Mouse (Mus musculus): ENCODE results near the gene Cd3d. TPM values are rescaled to one million over a fixed set of nuclear protein-coding genes. Genes with fewer than 3 reads are reported as not detected.

Gene Cd3d
- total and polyA plus RNA-seq, 3 experiments = not detected

DNA sequence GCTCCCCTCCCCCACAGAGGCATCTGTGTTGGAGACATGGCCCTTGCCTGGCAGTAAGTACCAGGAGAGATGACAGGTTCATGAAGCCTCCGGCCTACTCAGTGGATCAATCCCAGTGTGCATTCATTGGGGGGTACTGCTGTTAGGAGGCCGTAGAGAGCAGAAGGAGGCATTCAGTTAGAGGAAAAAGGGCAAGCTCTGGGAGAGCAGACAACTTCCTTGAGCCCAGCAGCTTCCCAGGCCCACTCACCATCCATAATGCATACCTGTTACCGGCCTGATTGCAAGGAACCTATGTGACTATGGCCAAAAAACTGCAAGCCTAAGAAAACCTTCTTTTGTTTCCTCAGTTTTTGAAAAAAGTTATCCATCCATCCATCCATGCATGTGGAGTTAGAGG lies 52.9 kb downstream of the Cd3d start:
- H3K79me2 ChIP-seq (ENCODE audit: control insufficient read depth, insufficient read depth, low read length, poor library complexity) = no peaks in the 10 kb centered on the region
- peaks cover 3 to 33% of the 10 kb centered on the region in 2 experiments for H3K27me3 ChIP-seq (ENCODE audit: control insufficient read depth in 1 of 2, insufficient read depth in 2 of 2, low read length in 2 of 2)
- no peaks in the 10 kb centered on the region for H3K9me3 ChIP-seq (replicated peaks; ENCODE audit: insufficient read depth, low read length)
- no peaks in the 10 kb centered on the region for H3K4me1 ChIP-seq (ENCODE audit: control insufficient read depth in 1 of 2, insufficient read depth in 2 of 2, low read length in 2 of 2)
- no peak for TF ChIP-seq TAL1 (IDR thresholded peaks at IDR 0.05; ENCODE audit: low read length)
- TF ChIP-seq TBP (IDR thresholded peaks at IDR 0.05; ENCODE audit: low read depth, low read length) = no peak
- TF ChIP-seq RCOR1 (IDR thresholded peaks at IDR 0.05; ENCODE audit: low read depth, low read length) = no peak
- H3K9ac ChIP-seq (ENCODE audit: control insufficient read depth, low read depth, low read length, poor library complexity, severe bottlenecking) = no peak overlapping the region
- DNase-seq (ENCODE audit: low read depth, low spot score) = no peak
- no peak overlapping the region for H3K27ac ChIP-seq (ENCODE audit: control insufficient read depth, low read depth, low read length)
- no peaks in the 10 kb centered on the region; a peak in 1 of 4 replicates for H3K36me3 ChIP-seq (ENCODE audit: control insufficient read depth in 1 of 2, insufficient read depth in 2 of 2, low read length in 2 of 2)
- no peak overlapping the region for H3K4me3 ChIP-seq (ENCODE audit: control insufficient read depth in 1 of 2, insufficient read depth in 1 of 2, low read depth in 2 of 2, low read length in 2 of 2)

Other genes with a start within 250 kb of the Cd3d start
- 13.0 and 13.8 TPM in 2 replicates for gene Phldb1, start 246.6 kb upstream of the Cd3d start, total RNA-seq (2012; rRNA removed)
- 10 to 100 TPM in 1 of 2 experiments, not detected in 1; 23.0 TPM for gene Phldb1, start 246.6 kb upstream of the Cd3d start, polyA plus RNA-seq (2012; ENCODE audit: insufficient read depth in 1 of 2, insufficient read length in 2 of 2, low read depth in 1 of 2, low replicate concordance in 2 of 2, missing spikeins in 1 of 2)
- gene Arcn1, start 213.9 kb upstream of the Cd3d start, total RNA-seq (2012; rRNA removed) = 118 and 124 TPM in 2 replicates
- 100 to 1,000 TPM; 145 to 273 TPM for gene Arcn1, start 213.9 kb upstream of the Cd3d start, polyA plus RNA-seq (2012; ENCODE audit: insufficient read depth in 1 of 2, insufficient read length in 2 of 2, low read depth in 1 of 2, low replicate concordance in 2 of 2, missing spikeins in 1 of 2)
- gene Ift46, start 213.9 kb upstream of the Cd3d start, total RNA-seq (2012; rRNA removed) = 30.2 and 31.8 TPM in 2 replicates
- gene Ift46, start 213.9 kb upstream of the Cd3d start, polyA plus RNA-seq (2012; ENCODE audit: insufficient read depth in 1 of 2, insufficient read length in 2 of 2, low read depth in 1 of 2, low replicate concordance in 2 of 2, missing spikeins in 1 of 2) = 10 to 100 TPM in 1 of 2 experiments, not detected in 1; 51.9 TPM
- gene Tmem25, start 182.5 kb upstream of the Cd3d start, total RNA-seq (2012; rRNA removed) = 0.12 TPM in 1 of 2 replicates, not detected in the other
- gene Tmem25, start 182.5 kb upstream of the Cd3d start, polyA plus RNA-seq (2012; ENCODE audit: insufficient read depth in 1 of 2, insufficient read length in 2 of 2, low read depth in 1 of 2, low replicate concordance in 2 of 2, missing spikeins in 1 of 2) = under 1 TPM in 1 of 2 experiments, not detected in 1; 0.67 TPM
- gene Ttc36, start 178.7 kb upstream of the Cd3d start, total RNA-seq (2012; rRNA removed) = 0.20 TPM in 1 of 2 replicates, not detected in the other
- gene Ttc36, start 178.7 kb upstream of the Cd3d start, polyA plus RNA-seq (2012; ENCODE audit: insufficient read depth in 1 of 2, insufficient read length in 2 of 2, low read depth in 1 of 2, low replicate concordance in 2 of 2, missing spikeins in 1 of 2) = under 1 TPM in 1 of 2 experiments, not detected in 1; 0.49 TPM
- 4.7 and 6.2 TPM in 2 replicates for gene Kmt2a, start 100.5 kb upstream of the Cd3d start, total RNA-seq (2012; rRNA removed)
- 10 to 100 TPM; 11.7 to 27.3 TPM for gene Kmt2a, start 100.5 kb upstream of the Cd3d start, polyA plus RNA-seq (2012; ENCODE audit: insufficient read depth in 1 of 2, insufficient read length in 2 of 2, low read depth in 1 of 2, low replicate concordance in 2 of 2, missing spikeins in 1 of 2)
- 719 and 722 TPM in 2 replicates for gene Atp5l, start 61.0 kb upstream of the Cd3d start, total RNA-seq (2012; rRNA removed)
- 100 to 1,000 TPM in 1 of 2 experiments, not detected in 1; 320 TPM for gene Atp5l, start 61.0 kb upstream of the Cd3d start, polyA plus RNA-seq (2012; ENCODE audit: insufficient read depth in 1 of 2, insufficient read length in 2 of 2, low read depth in 1 of 2, low replicate concordance in 2 of 2, missing spikeins in 1 of 2)
- gene Ube4a, start 16.2 kb upstream of the Cd3d start, total RNA-seq (2012; rRNA removed) = 23.3 and 24.2 TPM in 2 replicates
- gene Ube4a, start 16.2 kb upstream of the Cd3d start, polyA plus RNA-seq (2012; ENCODE audit: insufficient read depth in 1 of 2, insufficient read length in 2 of 2, low read depth in 1 of 2, low replicate concordance in 2 of 2, missing spikeins in 1 of 2) = 10 to 100 TPM; 32.8 to 37.9 TPM
- gene Cd3g, start 1.4 kb upstream of the Cd3d start, total RNA-seq (2012; rRNA removed) = 0.35 and 0.42 TPM in 2 replicates
- gene Cd3g, start 1.4 kb upstream of the Cd3d start, polyA plus RNA-seq (2012; ENCODE audit: insufficient read depth in 1 of 2, insufficient read length in 2 of 2, low read depth in 1 of 2, low replicate concordance in 2 of 2, missing spikeins in 1 of 2) = under 1 TPM in 1 of 2 experiments, not detected in 1; 0.47 TPM
- gene Cd3e, start 27.8 kb downstream of the Cd3d start, total RNA-seq (2012; rRNA removed) = not detected in 2 replicates
- gene Cd3e, start 27.8 kb downstream of the Cd3d start, polyA plus RNA-seq (2012; ENCODE audit: insufficient read depth in 1 of 2, insufficient read length in 2 of 2, low read depth in 1 of 2, low replicate concordance in 2 of 2, missing spikeins in 1 of 2) = not detected
- gene Mpzl2, start 58.0 kb downstream of the Cd3d start, total RNA-seq (2012; rRNA removed) = 0.08 and 0.16 TPM in 2 replicates
- under 1 TPM in 1 of 2 experiments, not detected in 1; 0.39 TPM for gene Mpzl2, start 58.0 kb downstream of the Cd3d start, polyA plus RNA-seq (2012; ENCODE audit: insufficient read depth in 1 of 2, insufficient read length in 2 of 2, low read depth in 1 of 2, low replicate concordance in 2 of 2, missing spikeins in 1 of 2)
- not detected in 2 replicates for gene Mpzl3, start 73.4 kb downstream of the Cd3d start, total RNA-seq (2012; rRNA removed)
- not detected for gene Mpzl3, start 73.4 kb downstream of the Cd3d start, polyA plus RNA-seq (2012; ENCODE audit: insufficient read depth in 1 of 2, insufficient read length in 2 of 2, low read depth in 1 of 2, low replicate concordance in 2 of 2, missing spikeins in 1 of 2)
- not detected in 2 replicates for gene Jaml, start 97.4 kb downstream of the Cd3d start, total RNA-seq (2012; rRNA removed)
- not detected for gene Jaml, start 97.4 kb downstream of the Cd3d start, polyA plus RNA-seq (2012; ENCODE audit: insufficient read depth in 1 of 2, insufficient read length in 2 of 2, low read depth in 1 of 2, low replicate concordance in 2 of 2, missing spikeins in 1 of 2)
- gene Scn2b, start 136.0 kb downstream of the Cd3d start, total RNA-seq (2012; rRNA removed) = not detected in 2 replicates
- gene Scn2b, start 136.0 kb downstream of the Cd3d start, polyA plus RNA-seq (2012; ENCODE audit: insufficient read depth in 1 of 2, insufficient read length in 2 of 2, low read depth in 1 of 2, low replicate concordance in 2 of 2, missing spikeins in 1 of 2) = not detected
- gene Scn4b, start 156.6 kb downstream of the Cd3d start, total RNA-seq (2012; rRNA removed) = not detected in 2 replicates
- not detected for gene Scn4b, start 156.6 kb downstream of the Cd3d start, polyA plus RNA-seq (2012; ENCODE audit: insufficient read depth in 1 of 2, insufficient read length in 2 of 2, low read depth in 1 of 2, low replicate concordance in 2 of 2, missing spikeins in 1 of 2)
- not detected in 2 replicates for gene BC049352, start 200.2 kb downstream of the Cd3d start, total RNA-seq (2012; rRNA removed)
- gene BC049352, start 200.2 kb downstream of the Cd3d start, polyA plus RNA-seq (2012; ENCODE audit: insufficient read depth in 1 of 2, insufficient read length in 2 of 2, low read depth in 1 of 2, low replicate concordance in 2 of 2, missing spikeins in 1 of 2) = not detected
- not detected in 2 replicates for gene Tmprss4, start 222.3 kb downstream of the Cd3d start, total RNA-seq (2012; rRNA removed)
- gene Tmprss4, start 222.3 kb downstream of the Cd3d start, polyA plus RNA-seq (2012; ENCODE audit: insufficient read depth in 1 of 2, insufficient read length in 2 of 2, low read depth in 1 of 2, low replicate concordance in 2 of 2, missing spikeins in 1 of 2) = not detected

Data from MEL (cell line).